Mouse (Mus musculus) hindlimb bud, embryonic 11.5 days (tissue): ENCODE data around the gene Lrg1.
"Not testable (repeated sequence)": the region's sequence is repeated elsewhere in the genome, so short reads cannot be mapped to it uniquely, and the experiment has no call there.

Source experiments
- DNase-seq: peaks from one replicate; pipeline ENCODE4 v3.0.0-alpha.2; 2012; ENCODE audit warnings: low read depth, low spot score; ENCODE audit errors: extremely low spot score

Lrg1 gene

DNA sequence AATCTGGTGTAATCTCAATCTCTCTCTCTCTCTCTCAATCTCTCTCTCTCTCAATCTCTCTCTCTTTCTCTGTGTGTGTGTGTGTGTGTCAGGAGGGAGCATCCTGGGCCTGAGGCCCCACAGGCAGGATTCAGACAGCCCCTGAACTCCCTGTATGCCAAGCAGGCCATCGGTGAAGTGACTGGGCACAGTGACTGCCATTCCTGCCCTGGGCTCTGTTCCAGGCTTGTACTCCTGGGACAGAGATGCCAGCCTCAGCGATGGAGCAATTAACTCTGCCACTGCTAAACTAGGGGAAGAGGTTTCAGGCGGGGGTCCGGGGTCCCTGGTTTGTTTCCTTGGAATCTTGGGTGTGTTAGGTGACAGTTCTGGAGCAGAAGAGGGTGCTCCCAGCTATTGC lies 11.2 kb downstream of the Lrg1 start:
- DNase-seq: no peak

DNA sequence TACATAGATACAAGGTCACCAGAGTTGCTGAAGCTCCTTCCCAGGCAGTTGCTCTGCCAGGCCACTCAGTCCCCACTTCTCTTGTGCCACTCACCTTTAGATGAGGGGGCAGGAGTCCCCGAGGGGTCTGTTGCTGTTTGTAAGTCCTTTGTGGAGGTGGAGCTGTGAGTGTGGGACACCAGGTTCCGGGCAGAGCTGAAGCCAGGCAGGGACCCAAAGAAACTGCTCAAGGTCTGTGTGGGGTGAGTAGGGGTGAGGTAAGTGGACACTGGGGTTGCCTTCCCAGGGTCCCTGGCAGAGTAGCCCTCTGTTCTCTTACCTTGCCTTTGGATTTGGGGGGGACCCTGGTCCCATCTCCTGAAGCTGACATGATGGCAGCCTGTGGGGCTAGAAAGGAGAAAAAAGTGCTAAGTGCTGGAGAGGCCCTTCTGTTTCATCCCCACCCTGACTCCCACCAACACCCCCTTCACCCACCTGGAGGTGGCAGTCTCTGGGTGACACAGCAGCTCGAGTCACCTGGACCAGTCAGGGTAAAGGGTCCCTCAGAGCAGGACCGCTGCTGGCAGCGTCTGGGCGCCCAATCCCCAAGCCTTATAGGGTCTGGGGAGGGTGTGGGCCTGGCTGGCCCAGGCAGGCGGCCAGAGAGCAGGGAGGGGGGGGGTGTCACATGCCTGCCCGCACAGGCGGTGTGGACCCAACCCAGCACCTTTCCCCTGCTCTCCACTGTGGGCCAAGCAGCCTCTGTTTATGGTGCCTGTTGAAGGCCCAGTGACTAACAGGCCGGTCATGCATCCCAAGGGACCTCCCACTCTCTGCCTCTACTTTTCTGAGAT lies 12.4 kb downstream of the Lrg1 start, which contains the start of gene Plin4:
Gene Plin4 (minus strand): TSS at position 585 of the 833 bp plus-strand sequence.
- DNase-seq: no peak

DNA sequence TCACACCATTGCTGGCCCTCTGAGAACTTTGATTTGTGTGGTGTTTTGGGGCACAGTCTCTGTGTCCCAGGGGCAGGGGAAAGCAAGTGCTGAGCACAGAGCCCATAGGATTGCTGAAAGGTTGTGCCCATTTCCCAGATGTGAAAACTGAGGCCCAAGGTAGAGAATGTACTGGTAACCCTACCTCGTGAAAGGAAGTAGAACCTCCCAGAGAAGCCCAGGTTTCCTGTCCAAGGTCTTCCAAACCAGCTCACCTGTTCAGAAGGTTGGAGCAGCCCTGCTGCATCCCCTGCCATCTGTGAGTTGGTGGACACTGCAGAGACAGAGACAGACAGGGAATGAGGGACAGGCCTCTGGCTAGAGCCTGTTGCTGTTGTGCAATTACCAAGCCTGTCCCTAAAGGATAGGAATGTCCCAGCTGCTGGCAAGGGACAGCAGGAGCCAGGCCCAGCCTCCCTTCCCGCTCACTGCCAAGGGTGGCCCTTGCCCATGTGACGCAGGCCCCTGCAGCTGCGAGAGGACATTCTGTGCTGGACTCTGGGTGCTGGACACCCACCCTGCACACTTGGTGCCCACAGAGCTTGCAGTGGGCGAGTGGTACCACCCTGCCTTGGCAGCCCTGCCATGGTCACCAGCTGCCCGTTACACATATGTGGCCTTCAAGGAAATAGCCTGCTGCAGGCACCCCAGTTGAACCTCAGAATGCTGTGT lies 13.3 kb downstream of the Lrg1 start:
- no peak for DNase-seq

- no peak for DNase-seq
Observed at GRCm38 (mm10) chr17:56107736-56108135, 14.1 kb downstream of the Lrg1 start.

GRCm38 (mm10) chr17:56106981-56107380 lies 14.8 kb downstream of the Lrg1 start:
- DNase-seq: no peak

DNA sequence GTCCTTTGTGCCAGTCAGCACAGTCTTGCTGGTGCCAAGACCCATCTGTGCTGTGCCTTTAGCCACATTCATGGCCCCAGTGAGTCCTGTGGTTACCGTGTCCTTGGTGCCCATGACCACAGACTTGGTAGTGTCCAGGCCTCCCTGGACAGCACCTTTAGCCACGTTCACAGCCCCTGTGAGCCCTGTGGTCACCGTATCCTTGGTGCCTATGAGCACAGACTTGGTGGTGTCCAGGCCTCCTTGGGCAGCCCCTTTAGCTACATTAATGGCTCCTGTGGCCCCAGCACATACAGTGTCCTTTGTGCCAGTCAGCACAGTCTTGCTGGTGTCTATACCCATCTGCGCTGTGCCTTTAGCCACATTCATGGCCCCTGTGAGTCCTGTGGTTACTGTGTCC lies 15.4 kb downstream of the Lrg1 start:
- not testable (repeated sequence) for DNase-seq

- not testable (repeated sequence) for DNase-seq
Observed at GRCm38 (mm10) chr17:56104821-56105220, 17.0 kb downstream of the Lrg1 start.

DNA sequence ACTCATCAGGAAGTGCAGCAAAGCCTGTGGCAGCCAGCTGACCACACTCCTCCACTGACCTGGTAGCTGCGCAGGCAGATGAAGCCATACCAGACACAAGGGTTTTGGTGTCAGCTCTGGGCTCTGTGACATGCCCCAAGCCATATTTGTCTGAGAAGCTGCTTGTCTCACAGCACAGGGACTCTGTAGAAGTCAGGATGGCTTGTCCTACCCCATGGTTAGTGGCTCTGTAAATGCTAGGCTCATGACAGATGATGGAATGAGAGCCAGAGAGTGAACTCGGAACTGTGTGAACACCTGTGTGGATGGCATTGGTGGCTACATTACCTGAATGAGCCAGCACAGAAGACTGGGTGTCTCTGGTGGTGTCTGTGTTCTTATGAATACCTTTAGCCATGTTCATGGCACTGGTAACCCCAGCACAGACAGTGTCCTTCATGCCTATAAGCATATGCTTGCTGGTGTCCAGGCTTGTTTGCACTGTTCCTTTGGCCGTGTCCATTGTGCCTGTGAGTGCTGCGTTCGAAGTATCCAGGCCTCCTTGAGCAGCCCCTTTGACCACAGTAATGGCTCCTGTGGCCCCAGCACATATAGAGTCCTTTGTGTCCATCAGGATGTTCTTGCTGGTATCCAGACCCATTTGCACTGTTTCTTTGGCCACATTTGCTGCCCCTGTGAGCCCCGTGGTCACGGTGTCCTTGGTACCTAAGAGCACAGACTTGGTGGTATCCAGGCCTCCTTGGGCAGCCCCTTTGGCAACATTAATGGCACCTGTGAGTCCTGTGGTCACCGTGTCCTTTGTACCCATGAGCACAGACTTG lies 18.1 kb downstream of the Lrg1 start:
- no peak for DNase-seq

GRCm38 (mm10) chr17:56102927-56103326 lies 18.9 kb downstream of the Lrg1 start:
- DNase-seq: no peak

- no peak for DNase-seq
Observed at GRCm38 (mm10) chr17:56102158-56102557, 19.6 kb downstream of the Lrg1 start.

DNA sequence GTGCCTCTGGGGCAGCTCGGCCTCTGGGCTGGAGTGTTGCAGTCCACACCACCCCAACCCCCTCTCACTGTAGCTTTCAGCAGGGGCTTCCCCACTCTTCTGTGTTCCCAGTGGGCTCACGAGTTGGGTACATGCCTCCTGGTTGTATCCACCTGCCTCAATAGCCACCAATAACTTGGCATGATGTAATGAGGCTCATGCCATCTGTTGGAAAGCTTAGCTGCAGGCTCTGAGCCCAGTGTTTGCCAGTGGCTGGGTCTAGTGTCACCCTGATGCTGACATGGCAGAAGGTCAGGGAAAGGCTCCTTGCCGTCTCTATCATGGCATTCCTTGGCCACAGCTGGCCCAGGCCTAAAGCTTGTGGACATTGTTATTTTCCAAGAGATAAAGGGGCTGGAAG lies 21.0 kb downstream of the Lrg1 start:
- no peak for DNase-seq

- DNase-seq: no peak
Observed at GRCm38 (mm10) chr17:56098711-56099572, 22.9 kb downstream of the Lrg1 start.

DNA sequence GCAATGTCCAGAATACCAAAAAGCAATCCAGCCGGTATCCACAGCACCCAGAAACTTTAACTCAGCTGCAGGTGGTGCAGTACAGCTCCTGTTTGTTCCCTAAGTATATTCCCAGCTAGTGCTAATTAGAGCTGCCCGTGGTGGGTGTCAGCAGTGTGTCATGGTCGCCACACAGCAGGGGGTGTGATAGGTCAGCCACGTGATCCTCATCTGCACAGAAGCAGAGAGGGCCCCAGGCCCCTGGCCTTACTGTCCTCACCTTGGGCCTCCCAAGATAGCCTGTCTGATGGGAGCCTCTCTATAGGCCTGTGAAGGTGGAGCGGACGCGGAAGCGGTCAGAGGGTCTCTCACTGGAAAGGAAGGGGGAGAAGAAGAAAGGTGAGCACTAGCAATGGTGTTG lies 23.6 kb downstream of the Lrg1 start:
- DNase-seq: no peak

- no peak for DNase-seq
Observed at GRCm38 (mm10) chr17:56096883-56097282, 24.9 kb downstream of the Lrg1 start.

GRCm38 (mm10) chr17:56092794-56093193 lies 29.0 kb downstream of the Lrg1 start:
- no peak for DNase-seq

GRCm38 (mm10) chr17:56092312-56092711 lies 29.5 kb downstream of the Lrg1 start:
- DNase-seq: no peak

- peak; percentile 66 for DNase-seq
Observed at GRCm38 (mm10) chr17:56080781-56081585, 40.8 kb downstream of the Lrg1 start.

GRCm38 (mm10) chr17:56079921-56080320 lies 41.9 kb downstream of the Lrg1 start:
- DNase-seq: no peak
